Mouse (Mus musculus) intestine, embryonic 15.5 days (tissue): ENCODE data around the gene Tmem101. TPM values are rescaled to one million over a fixed set of nuclear protein-coding genes. Genes with fewer than 3 reads are reported as not detected.
A peak's percentile ranks its signal among the peaks of the same experiment; 100 is the strongest.

Source experiments
- ATAC-seq: fragments of 200-750 bp; cut with Nextera tagmentation; 2 replicates; pipeline ENCODE4 v1.8.0; 2017; ENCODE audit warnings: moderate TSS enrichment, moderate library complexity
- H3K27ac ChIP-seq: fragments of 300-500 bp; sonication (generic); 2 replicates; pipeline ENCODE4 v1.5.1; 2015; ENCODE audit warnings: mild to moderate bottlenecking, inconsistent platforms
- H3K27me3 ChIP-seq: fragments of 300-500 bp; sonication (generic); replicated peaks from 2 replicates; pipeline ENCODE4 v1.6.1; 2015; ENCODE audit warnings: inconsistent platforms
- H3K36me3 ChIP-seq: fragments of 300-500 bp; sonication (generic); 2 replicates; pipeline ENCODE4 v1.6.1; 2015; ENCODE audit warnings: inconsistent platforms
- H3K4me1 ChIP-seq: fragments of 300-500 bp; sonication (generic); replicated peaks from 2 replicates; pipeline ENCODE4 v1.6.1; 2015; ENCODE audit warnings: inconsistent platforms
- H3K4me2 ChIP-seq: fragments of 300-500 bp; sonication (generic); replicated peaks from 2 replicates; pipeline ENCODE4 v1.6.1; 2015; ENCODE audit warnings: mild to moderate bottlenecking, inconsistent platforms
- H3K4me3 ChIP-seq: fragments of 300-500 bp; sonication (generic); replicated peaks from 2 replicates; pipeline ENCODE4 v1.5.1; 2015; ENCODE audit warnings: inconsistent platforms
- H3K9ac ChIP-seq: fragments of 300-500 bp; sonication (generic); 2 replicates; pipeline ENCODE4 v1.6.1; 2015; ENCODE audit warnings: inconsistent platforms
- H3K9me3 ChIP-seq: fragments of 300-500 bp; sonication (generic); 2 replicates; pipeline ENCODE4 v1.6.1; 2016; ENCODE audit warnings: inconsistent platforms
- WGBS: fragments of 180-500 bp; shearing (Covaris S2); methylation state at CpG from one replicate; pipeline ENCODE4 v1.1.7; 2015; 5-methylcytosine and 5-hydroxymethylcytosine counted together
- polyA plus RNA-seq: library from polyadenylated mRNA; unstranded; fragments of >200 nt; fragmentation: Nextera tagmentation; extraction: Ambion mirVana; gene quantifications from 2 replicates; pipeline ENCODE4 v1.2.1, GENCODE M21; 2015

Gene Tmem101
- 23.8 and 26.4 TPM in 2 replicates for polyA plus RNA-seq

DNA sequence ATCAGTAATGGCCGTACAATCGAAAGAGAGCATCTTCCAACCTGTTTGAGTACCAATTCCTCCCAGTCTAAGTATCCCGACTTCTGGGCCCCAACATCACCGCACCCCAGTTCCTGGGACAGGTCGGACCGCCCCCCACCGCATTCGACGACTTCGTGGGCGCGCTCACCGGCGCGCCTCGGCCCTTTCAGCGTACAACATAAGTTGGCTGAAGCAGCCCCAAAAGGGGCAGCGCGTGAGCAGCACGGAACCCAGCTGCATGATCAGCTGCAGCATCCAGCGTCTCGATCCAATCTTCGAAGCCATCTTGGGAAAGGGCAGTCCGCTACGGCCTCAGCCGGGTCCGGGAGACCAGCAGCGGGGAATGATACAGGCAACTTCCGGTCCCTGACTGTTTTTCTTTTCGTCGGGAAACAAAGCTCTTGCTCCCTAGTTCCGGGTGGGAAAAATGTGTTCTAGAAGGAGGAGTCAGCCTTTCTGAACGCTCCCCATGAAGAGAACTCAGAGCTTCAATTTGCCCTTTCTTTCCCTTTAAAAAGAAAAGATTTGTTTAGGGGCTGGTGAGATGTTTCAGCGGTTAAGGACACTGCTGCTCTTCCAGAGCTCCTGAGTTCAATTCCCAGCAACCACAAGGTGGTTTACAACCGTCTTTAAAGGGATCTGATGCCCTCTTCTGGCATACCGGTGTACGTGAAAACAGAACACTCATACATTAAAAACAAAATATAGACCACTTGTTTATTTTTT, at the start of gene Tmem101:
Gene Tmem101 (minus strand): TSS at position 366 of the 747 bp plus-strand sequence.
- ATAC-seq: peak; percentile 91
- Histone ChIP-seq H3K9ac (peak within 1 kb of the TSS; percentile 71), H3K27me3 (no peaks in the 10 kb centered on the region), H3K4me1 (peaks cover 6% of the 10 kb centered on the region; the same call in 1 of the 2 replicates), H3K4me3 (peak within 1 kb of the TSS; percentile 69), H3K36me3 (peaks cover 10% of the 10 kb centered on the region; the same call in 1 of the 2 replicates), H3K27ac (peak within 1 kb of the TSS; percentile 74), H3K9me3 (no peaks in the 10 kb centered on the region), H3K4me2 (peak within 1 kb of the TSS; percentile 84)
- WGBS: under 1% methylated on average over 37 of the region's 37 CpGs

DNA sequence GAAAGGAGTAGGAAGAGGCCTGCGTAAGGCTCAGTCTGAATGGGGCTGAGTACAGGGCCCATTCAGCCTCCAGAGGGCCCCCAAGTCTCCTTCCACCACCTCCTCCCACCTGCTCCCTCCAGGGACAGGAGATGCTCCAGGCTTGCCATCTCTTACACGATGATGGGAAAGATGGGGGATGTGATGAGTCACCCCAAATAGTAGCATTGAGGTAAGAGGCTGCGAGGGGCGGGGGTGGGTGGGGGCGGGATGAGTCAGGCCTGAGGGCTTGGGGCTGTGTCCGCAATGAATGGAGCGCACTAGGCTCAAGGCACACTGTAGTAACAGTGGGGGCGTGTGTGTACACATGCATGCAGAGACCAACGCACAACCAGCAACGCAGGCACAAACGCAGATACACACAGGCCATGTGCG, 45.2 kb upstream of the Tmem101 start:
- Histone ChIP-seq H3K9ac (no peak overlapping the region), H3K4me3 (no peak overlapping the region), H3K4me2 (no peak overlapping the region), H3K4me1 (0 out of 2 replicates have a peak, but pooled peaks cover 5% of the 10 kb centered on the region), H3K9me3 (no peaks in the 10 kb centered on the region), H3K36me3 (peaks cover 45% of the 10 kb centered on the region), H3K27me3 (no peaks in the 10 kb centered on the region), H3K27ac (no peak overlapping the region)
- WGBS: 72% methylated on average over 12 of the region's 12 CpGs
- no peak; the same call in 1 of the 2 replicates for ATAC-seq

DNA sequence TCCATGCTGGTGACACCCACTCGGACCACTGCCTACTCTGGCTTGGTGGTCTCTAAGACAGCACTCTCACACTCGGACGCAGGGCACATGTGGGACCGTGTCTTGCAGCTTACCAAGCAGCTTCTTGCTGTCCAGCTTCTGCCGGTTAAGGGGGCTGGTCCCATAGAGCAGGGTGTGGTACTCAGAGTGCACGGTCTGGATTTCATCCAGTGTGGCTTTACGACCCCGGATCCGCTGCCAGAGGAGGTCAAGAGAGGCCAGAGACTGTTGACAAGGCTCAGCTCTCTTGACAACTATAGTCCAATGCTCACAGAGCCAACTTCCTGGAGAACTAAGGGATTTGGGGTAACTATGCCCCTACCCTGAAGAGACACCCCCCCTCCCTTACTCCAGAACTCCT, 43.7 kb upstream of the Tmem101 start:
- Histone ChIP-seq H3K9ac (no peak overlapping the region), H3K4me2 (no peak overlapping the region), H3K4me3 (no peak overlapping the region), H3K36me3 (peaks cover 51% of the 10 kb centered on the region), H3K4me1 (0 out of 2 replicates have a peak, but pooled peaks cover 5% of the 10 kb centered on the region), H3K9me3 (no peaks in the 10 kb centered on the region), H3K27ac (no peak overlapping the region), H3K27me3 (no peaks in the 10 kb centered on the region)
- no peak for ATAC-seq
- WGBS: 31% methylated on average over 9 of the region's 9 CpGs

DNA sequence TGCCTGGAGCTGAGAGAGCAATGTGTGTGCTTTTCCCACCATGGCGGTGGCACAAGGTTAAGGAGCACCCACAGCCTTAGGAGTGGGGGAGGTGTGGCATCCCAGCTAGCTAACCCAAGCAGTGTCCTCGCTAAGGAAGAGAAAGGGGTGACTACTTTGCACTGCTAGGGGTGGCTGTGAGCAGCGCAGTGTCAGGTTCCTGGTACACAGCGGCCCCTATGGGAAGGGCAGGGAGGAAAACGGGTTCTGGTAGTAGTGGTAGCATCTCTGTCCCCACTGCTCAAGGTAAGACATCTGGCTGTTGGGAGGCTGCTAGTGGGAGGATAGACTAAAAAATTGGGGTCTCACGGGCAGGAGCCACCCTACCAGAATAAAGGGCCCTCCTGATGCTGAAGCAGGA, 42.0 kb upstream of the Tmem101 start:
- Histone ChIP-seq H3K9ac (no peak overlapping the region), H3K4me1 (0 out of 2 replicates have a peak, but pooled peaks cover 5% of the 10 kb centered on the region), H3K4me3 (no peak overlapping the region), H3K36me3 (peaks cover 44% of the 10 kb centered on the region), H3K27ac (no peak overlapping the region), H3K27me3 (no peaks in the 10 kb centered on the region), H3K9me3 (no peaks in the 10 kb centered on the region), H3K4me2 (no peak overlapping the region)
- WGBS: 67% methylated on average over 6 of the region's 6 CpGs
- ATAC-seq: no peak

DNA sequence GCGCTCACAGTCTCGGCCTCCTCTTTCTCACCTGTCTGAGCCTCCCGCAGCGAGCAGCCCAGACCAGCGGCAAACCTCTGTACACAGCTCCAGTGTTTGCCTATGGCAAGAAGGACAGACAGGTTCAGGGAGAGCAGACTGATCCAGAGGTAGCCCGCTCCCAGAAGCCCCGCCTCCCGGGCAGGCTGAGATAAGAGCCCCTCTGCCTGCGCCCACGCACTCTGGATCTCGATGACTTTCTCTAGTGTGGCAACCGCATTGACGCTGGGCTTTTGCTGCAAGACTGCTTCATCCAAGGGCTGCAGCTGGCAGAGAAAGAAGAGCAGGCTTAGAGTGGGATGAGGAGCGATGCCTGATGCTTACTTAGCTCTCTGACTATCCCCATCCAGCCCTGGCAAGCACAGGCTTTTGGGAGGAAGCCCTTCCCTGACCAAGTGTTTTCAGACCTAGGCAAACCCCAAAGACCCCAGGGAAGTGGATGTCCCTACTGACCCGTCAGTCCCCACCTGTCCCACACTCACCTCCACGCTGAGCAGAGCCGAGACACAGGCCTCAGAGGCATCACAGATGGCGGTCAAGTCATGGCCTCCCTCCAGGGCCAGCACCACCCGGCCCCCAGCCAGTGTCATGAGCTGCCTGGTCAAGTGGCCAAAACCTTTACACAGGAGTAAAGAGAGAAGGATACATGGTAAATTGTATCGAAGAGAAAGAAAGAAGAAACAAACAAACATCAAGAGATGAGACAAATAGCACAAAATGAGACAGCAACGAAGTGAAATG, 40.0 kb upstream of the Tmem101 start:
- Histone ChIP-seq H3K9ac (no peak overlapping the region), H3K36me3 (peaks cover 35% of the 10 kb centered on the region), H3K4me3 (no peak overlapping the region), H3K9me3 (no peaks in the 10 kb centered on the region), H3K4me2 (no peak overlapping the region), H3K27me3 (no peaks in the 10 kb centered on the region), H3K4me1 (peaks cover 7% of the 10 kb centered on the region), H3K27ac (no peak overlapping the region)
- 70% methylated on average over 21 of the region's 21 CpGs for WGBS
- ATAC-seq: 0 out of 2 replicates have a peak, but pooled peaks have one; percentile 6

DNA sequence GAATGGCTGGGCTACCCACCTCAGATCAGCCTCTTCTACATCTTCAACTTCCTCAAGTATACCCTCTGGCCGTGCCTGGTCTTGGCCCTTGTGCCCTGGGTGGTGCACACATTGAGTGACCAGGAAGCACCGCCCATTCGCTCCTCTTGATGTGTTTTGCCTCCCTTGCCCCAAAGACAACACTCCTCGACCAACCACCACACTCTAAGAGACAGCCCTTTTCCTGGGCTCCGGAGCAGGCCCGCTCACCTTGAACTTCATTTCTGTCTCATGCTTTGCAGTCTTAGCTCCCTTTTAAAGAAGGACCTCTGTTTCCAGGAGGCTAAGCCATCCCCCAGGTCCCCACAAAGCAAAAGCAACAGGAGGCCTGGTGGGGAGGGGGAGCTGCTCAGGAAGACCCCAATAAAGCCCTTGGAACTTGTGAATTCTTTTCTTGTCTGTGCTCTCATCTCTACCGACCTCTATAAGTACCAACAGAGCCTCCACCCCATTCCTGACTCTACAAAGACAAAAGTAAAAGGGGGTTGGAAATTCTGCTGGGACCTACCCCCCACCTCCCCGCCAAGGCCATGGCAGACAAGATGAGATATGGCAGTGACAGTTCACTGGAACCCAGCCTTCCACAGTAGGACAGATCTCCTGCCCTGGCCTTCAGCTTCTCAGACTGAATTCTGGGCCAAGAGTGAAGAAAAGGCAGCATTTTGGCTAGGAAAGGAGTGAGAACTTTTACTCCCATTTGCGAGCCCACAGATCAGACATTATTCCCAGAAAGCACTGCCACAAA, 37.6 kb upstream of the Tmem101 start:
- H3K9ac ChIP-seq: no peak overlapping the region
- no peaks in the 10 kb centered on the region for H3K27me3 ChIP-seq
- H3K4me1 ChIP-seq: peaks cover 14% of the 10 kb centered on the region
- 86% methylated on average over 9 of the region's 9 CpGs for whole genome bisulfite sequencing
- H3K9me3 ChIP-seq: no peaks in the 10 kb centered on the region
- no peak overlapping the region for H3K4me3 ChIP-seq
- no peak for ATAC-seq
- H3K36me3 ChIP-seq: peaks cover 25% of the 10 kb centered on the region
- H3K27ac ChIP-seq: no peak overlapping the region
- no peak overlapping the region for H3K4me2 ChIP-seq

DNA sequence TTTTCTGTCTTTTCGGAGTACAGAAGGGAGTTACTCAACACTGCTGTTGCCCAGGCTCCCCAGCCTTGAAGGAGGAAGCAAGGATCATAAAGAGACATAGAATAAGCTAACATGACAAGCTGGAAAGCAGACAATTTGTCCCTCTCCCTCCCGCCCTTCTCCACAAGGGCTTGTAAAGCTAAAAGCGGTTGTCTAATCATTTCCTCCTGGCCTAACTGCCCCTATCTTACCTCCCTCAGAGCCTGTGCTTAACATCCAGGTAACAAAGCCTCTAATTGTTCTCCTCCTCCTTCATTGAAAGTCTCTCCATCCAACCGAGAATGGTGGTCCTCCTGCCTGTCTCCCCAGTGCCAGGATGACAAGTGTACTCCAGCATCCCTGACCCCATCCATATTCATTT, 34.6 kb upstream of the Tmem101 start:
- H3K9ac ChIP-seq: no peak overlapping the region; the same call in 1 of the 2 replicates
- ATAC-seq: no peak
- no peaks in the 10 kb centered on the region for H3K27me3 ChIP-seq
- peak overlapping the region; percentile 58; the same call in 1 of the 2 replicates for H3K4me3 ChIP-seq
- H3K4me1 ChIP-seq: peaks cover 15% of the 10 kb centered on the region
- H3K36me3 ChIP-seq: peaks cover 12% of the 10 kb centered on the region; the same call in 1 of the 2 replicates
- 46% methylated on average over 4 of the region's 4 CpGs for WGBS
- peak overlapping the region; percentile 69 for H3K27ac ChIP-seq
- peak overlapping the region; percentile 84 for H3K4me2 ChIP-seq
- no peaks in the 10 kb centered on the region for H3K9me3 ChIP-seq

DNA sequence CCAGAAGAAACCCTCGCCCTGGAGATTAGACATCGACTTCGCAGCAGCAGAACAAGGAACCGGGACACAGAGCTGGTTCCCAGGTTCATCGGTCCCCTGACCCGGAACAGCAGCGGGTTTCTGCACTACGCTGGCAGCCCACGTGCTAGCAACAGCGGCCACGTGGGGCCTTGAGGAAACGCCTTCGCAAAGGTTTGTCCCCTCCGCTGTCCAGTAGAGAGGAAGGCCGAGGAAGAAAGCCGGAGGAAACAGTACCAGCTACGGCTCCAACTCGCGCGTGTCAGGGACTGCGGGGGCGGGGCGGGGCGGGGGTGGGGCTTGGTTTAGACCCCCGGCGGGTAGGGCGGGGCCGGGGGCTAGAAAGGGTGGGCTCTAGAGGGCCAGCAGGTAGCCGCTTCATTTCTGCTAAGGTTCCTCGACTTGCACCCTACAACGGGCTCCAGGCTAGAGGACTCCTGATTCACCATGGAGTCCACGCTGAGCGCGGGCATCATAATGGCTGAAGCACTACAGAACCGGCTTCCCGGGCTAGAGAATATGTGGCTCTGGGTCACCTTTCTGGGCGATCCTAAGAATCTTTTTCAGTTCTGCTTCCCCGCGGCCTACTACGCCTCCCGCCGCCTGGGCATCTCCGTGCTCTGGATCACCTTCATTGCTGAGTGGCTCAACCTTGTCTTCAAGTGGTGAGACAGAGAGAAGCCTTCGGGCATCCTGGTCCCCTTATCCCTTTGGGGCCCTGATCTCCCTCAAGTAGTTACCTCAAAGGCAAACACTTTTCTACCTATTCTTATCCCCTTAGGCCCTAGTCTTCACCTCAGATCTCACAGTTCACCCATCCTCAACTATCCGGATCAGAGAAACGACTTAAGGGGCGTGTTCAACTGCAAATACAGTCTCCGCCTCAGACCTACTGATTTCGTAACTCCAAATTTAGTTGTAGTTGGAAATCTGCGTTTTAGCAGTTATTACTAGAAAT, 33.5 kb upstream of the Tmem101 start, which contains the start of gene G6pc3:
Gene G6pc3 (plus strand): TSS at position 160 of the 976 bp plus-strand sequence.
- H3K9ac ChIP-seq: peak within 1 kb of the TSS; percentile 61
- H3K36me3 ChIP-seq: peaks cover 4% of the 10 kb centered on the region; the same call in 1 of the 2 replicates
- peak within 1 kb of the TSS; percentile 58 for H3K4me3 ChIP-seq
- H3K4me1 ChIP-seq: peaks cover 15% of the 10 kb centered on the region
- peak within 1 kb of the TSS; percentile 84 for H3K4me2 ChIP-seq
- 1% methylated on average over 50 of the region's 50 CpGs for WGBS
- H3K9me3 ChIP-seq: no peaks in the 10 kb centered on the region
- H3K27me3 ChIP-seq: no peaks in the 10 kb centered on the region
- H3K27ac ChIP-seq: peak within 1 kb of the TSS; percentile 51
- ATAC-seq: peak; percentile 83

DNA sequence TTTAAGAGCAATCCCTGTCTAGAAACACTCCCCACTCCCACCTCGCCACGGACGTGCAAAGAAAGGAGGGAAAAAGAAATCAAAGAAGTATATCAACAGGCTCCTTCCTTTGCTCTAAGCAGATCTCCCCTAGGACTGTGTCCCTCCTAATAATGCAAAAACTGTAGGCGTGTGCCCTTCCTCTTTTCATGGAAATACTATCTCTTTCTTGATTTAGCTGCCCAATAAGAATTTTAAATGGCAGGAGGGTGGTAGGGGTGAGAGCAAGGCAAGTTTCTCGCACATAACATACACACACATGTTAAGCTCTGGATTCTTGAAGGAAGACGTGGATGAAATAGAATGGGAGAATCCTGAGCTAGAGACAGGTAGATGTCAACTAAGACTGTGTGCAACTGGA, 32.8 kb upstream of the Tmem101 start:
- H3K4me3 ChIP-seq: peak overlapping the region; percentile 58
- no peaks in the 10 kb centered on the region for H3K36me3 ChIP-seq
- peak overlapping the region; percentile 61 for H3K9ac ChIP-seq
- H3K27me3 ChIP-seq: no peaks in the 10 kb centered on the region
- H3K9me3 ChIP-seq: no peaks in the 10 kb centered on the region
- H3K4me1 ChIP-seq: peaks cover 15% of the 10 kb centered on the region
- ATAC-seq: peak; percentile 0; the same call in 1 of the 2 replicates
- H3K27ac ChIP-seq: peak overlapping the region; percentile 51; the same call in 1 of the 2 replicates
- H3K4me2 ChIP-seq: peak overlapping the region; percentile 84
- WGBS: 69% methylated on average over 6 of the region's 6 CpGs

DNA sequence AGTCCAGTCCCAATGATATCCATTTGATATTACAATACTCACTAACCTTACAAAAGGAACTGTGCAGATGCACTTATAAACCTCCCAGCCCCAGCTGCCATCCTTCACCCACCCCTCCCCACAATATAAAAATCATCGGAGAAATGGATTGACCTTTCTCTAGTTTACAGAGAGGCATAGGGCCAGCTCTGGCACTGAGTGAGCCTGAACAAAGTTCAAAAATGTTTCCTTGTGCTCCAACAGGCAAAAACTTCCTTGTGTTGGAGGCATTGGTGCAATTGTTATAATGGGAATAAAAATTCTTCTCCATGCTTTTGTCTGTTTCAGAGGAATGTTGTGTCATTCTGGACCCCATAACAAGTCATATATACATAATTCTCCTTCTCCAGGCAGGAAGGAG, 30.0 kb upstream of the Tmem101 start:
- Histone ChIP-seq H3K27ac (0 out of 2 replicates have a peak overlapping the region, but pooled peaks have one; percentile 94), H3K9ac (no peak overlapping the region), H3K4me2 (no peak overlapping the region), H3K4me1 (peaks cover 13% of the 10 kb centered on the region), H3K27me3 (no peaks in the 10 kb centered on the region), H3K36me3 (peaks cover 5% of the 10 kb centered on the region), H3K9me3 (no peaks in the 10 kb centered on the region), H3K4me3 (no peak overlapping the region)
- no peak for ATAC-seq
- WGBS: 46% methylated on average over 1 of the region's 1 CpGs

DNA sequence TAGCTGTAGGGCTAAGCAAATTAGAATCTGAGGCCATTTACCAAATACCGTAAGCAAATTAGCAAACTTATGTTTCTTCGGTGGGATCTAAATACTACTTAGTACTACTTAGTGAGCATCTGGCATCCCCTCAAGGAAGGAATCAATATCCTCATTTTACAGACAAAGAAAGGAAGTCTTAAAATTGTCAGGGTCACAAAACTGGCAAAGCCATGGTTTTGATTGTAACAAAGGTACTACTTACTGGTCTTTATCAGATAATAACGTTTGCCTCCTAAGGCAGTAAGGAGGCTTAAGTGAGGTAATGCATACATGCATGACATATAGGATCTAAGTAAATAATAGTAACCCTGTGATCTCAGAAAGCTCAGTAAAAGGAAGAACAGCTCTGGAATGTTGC, 29.5 kb upstream of the Tmem101 start:
- Histone ChIP-seq H3K36me3 (peaks cover 9% of the 10 kb centered on the region), H3K9ac (no peak overlapping the region), H3K27me3 (no peaks in the 10 kb centered on the region), H3K9me3 (no peaks in the 10 kb centered on the region), H3K4me1 (peaks cover 8% of the 10 kb centered on the region), H3K27ac (peak overlapping the region; percentile 94), H3K4me2 (peak overlapping the region; percentile 68), H3K4me3 (peak overlapping the region; percentile 89)
- no peak for ATAC-seq
- 40% methylated on average over 3 of the region's 3 CpGs for WGBS
